Mouse (Mus musculus): ENCODE data around the gene Cort. TPM values are rescaled to one million over a fixed set of nuclear protein-coding genes. Genes with fewer than 3 reads are reported as not detected.

Cort gene
- polyA plus RNA-seq, 1 experiment from 2014 or later = 0.53 TPM

DNA sequence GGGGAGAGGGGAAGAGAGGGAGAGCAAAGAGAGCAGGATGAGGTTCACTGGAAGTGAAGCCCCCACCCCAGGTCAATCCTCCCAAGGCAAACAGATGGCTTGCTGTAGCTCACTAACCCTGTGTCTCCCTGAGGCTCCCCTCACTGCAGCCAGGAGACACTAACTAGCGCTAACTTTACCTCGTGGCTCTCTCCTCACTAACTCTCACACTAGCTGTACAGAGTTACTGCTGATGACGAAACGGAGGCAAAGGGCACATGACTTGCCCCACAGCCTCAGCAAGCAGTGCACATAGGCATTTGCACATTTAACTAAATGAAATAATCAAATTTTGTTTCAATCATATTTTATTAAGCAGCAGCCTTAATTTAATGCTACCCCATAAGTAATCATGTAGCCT is 48.3 kb downstream of the Cort start:
- Histone ChIP-seq H3K9ac (ENCODE audit: low read depth, low read length) (no peak overlapping the region), H3K4me3 (ENCODE audit: low read depth, low read length) (no peak overlapping the region), H3K9me3 (ENCODE audit: control insufficient read depth, low read length) (no peaks in the 10 kb centered on the region), H3K27me3 (replicated peaks; ENCODE audit: control insufficient read depth, insufficient read depth, low read length) (no peaks in the 10 kb centered on the region), H3K27ac (replicated peaks; ENCODE audit: low read depth, low read length) (no peak overlapping the region), H3K4me2 (ENCODE audit: low read depth, low read length) (no peak overlapping the region), H3K36me3 (ENCODE audit: control insufficient read depth, insufficient read depth, low read length) (peaks cover 10% of the 10 kb centered on the region; the same call in 1 of the 2 replicates), H3K4me1 (ENCODE audit: control insufficient read depth, insufficient read depth, low read length) (peaks cover 6% of the 10 kb centered on the region; the same call in 1 of the 2 replicates)
- ATAC-seq (ENCODE audit: low read depth) (no peak), DNase-seq (ENCODE audit: low spot score) (no peak)
- 66% methylated on average over 4 of the region's 4 CpGs for WGBS

DNA sequence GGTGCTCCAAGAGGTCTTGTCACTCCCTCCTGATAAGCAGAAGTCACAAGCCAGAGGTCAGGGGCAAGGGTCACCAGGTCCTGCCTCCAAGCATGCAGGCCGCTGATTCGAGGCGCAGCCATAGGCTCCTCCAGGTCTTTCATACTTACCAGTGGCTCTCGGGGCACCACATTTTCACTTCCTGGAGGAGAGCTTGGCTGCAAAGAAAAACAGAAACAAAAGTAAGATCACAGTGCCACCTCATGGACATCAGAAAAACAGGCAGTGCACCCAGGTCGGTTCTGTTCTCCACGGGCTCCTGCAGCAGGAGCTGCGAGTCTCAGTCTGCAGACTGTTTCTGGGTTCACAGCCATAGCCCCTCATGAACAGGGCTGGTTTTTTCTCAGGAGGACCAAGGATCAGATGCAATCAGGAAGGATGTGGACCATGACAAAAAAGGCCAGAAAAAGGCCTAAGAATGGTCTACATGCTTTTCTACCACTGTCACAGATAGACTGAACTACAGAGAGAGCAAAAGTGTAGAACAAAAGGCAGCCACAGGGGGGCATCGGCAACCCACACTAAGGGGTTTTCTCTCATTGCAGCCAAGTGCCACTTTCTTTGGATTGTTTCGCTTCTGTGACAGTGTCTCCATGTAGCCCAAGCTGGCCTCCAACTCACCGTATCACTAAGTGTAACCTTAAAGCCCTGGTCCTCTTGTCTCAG is 50.5 kb downstream of the Cort start:
- H3K4me2 ChIP-seq (ENCODE audit: low read depth, low read length) = no peak overlapping the region
- ATAC-seq (ENCODE audit: low read depth) (peak; percentile 72), DNase-seq (ENCODE audit: low spot score) (peak; percentile 85)
- H3K4me1 ChIP-seq (ENCODE audit: control insufficient read depth, insufficient read depth, low read length) = no peaks in the 10 kb centered on the region
- WGBS = 26% methylated on average over 10 of the region's 10 CpGs
- H3K9me3 ChIP-seq (ENCODE audit: control insufficient read depth, low read length) = peaks cover 3% of the 10 kb centered on the region; the same call in 1 of the 2 replicates
- H3K27me3 ChIP-seq (replicated peaks; ENCODE audit: control insufficient read depth, insufficient read depth, low read length) = no peaks in the 10 kb centered on the region
- H3K27ac ChIP-seq (replicated peaks; ENCODE audit: low read depth, low read length) = no peak overlapping the region
- no peak overlapping the region for H3K4me3 ChIP-seq (ENCODE audit: low read depth, low read length)
- H3K36me3 ChIP-seq (ENCODE audit: control insufficient read depth, insufficient read depth, low read length) = peaks cover 19% of the 10 kb centered on the region
- no peak overlapping the region for H3K9ac ChIP-seq (ENCODE audit: low read depth, low read length)

DNA sequence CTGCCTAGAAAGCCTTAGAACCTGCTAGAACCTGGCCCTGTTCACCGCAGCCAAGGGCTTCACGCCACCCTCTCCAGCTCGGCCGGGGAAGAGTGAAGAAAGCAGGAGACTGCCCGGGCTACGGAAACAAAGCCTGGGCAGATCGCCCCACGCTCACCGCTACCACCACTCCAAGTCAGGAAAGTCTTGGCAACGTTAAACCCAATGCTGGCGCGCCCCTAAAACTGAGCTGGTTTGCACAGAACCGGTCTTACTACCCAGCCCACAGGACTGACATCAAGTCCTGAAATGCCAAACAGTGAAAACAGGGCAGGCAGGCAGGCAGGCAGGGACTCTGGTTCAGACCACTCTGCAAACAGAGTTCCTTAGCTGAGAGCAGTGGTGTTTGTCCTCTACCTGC is 51.5 kb downstream of the Cort start:
- peaks cover 19% of the 10 kb centered on the region for H3K36me3 ChIP-seq (ENCODE audit: control insufficient read depth, insufficient read depth, low read length)
- no peak overlapping the region for H3K4me3 ChIP-seq (ENCODE audit: low read depth, low read length)
- no peak for DNase-seq (ENCODE audit: low spot score)
- peaks cover 3% of the 10 kb centered on the region; the same call in 1 of the 2 replicates for H3K9me3 ChIP-seq (ENCODE audit: control insufficient read depth, low read length)
- 92% methylated on average over 13 of the region's 13 CpGs for WGBS
- H3K4me2 ChIP-seq (ENCODE audit: low read depth, low read length) = no peak overlapping the region
- no peaks in the 10 kb centered on the region for H3K4me1 ChIP-seq (ENCODE audit: control insufficient read depth, insufficient read depth, low read length)
- no peak for ATAC-seq (ENCODE audit: low read depth)
- no peak overlapping the region; the same call in 1 of the 2 replicates for H3K27ac ChIP-seq (replicated peaks; ENCODE audit: low read depth, low read length)
- H3K9ac ChIP-seq (ENCODE audit: low read depth, low read length) = no peak overlapping the region
- H3K27me3 ChIP-seq (replicated peaks; ENCODE audit: control insufficient read depth, insufficient read depth, low read length) = no peaks in the 10 kb centered on the region

Other genes with a start within 250 kb of the Cort start
- gene Pex14, start 26.9 kb downstream of the Cort start, polyA plus RNA-seq (2014; fragmentation: Nextera tagmentation; extraction: Ambion mirVana) = 38.1 and 41.4 TPM in 2 replicates
- 22.9 and 24.3 TPM in 2 replicates for gene Dffa, start 22.6 kb downstream of the Cort start, polyA plus RNA-seq (2014; fragmentation: Nextera tagmentation; extraction: Ambion mirVana)
- 25.6 and 27.2 TPM in 2 replicates for gene Cenps, start 10.9 kb upstream of the Cort start, polyA plus RNA-seq (2014; fragmentation: Nextera tagmentation; extraction: Ambion mirVana)
- gene Pgd, start 40.0 kb upstream of the Cort start, polyA plus RNA-seq (2014; fragmentation: Nextera tagmentation; extraction: Ambion mirVana) = 43.3 and 43.7 TPM in 2 replicates
- gene Kif1b, start 180.9 kb upstream of the Cort start, polyA plus RNA-seq (2014; fragmentation: Nextera tagmentation; extraction: Ambion mirVana) = 59.9 and 67.2 TPM in 2 replicates

Measured in embryonic facial prominence, embryonic 14.5 days (tissue).